Mouse (Mus musculus) bone marrow, adult 2 months (tissue): ENCODE data around the gene Gm49450. TPM values are rescaled to one million over a fixed set of nuclear protein-coding genes. Genes with fewer than 3 reads are reported as not detected.

Experiments
- H3K27ac ChIP-seq: fragments of 200-500 bp; 2 replicates; pipeline ENCODE4 v1.5.1; 2012; ENCODE audit warnings: low read depth, mild to moderate bottlenecking, control low read depth, inconsistent platforms, low read length; ENCODE audit not compliant: control insufficient read depth, poor library complexity, insufficient read depth
- H3K4me1 ChIP-seq: fragments of 200-500 bp; 2 replicates; pipeline ENCODE4 v1.6.1; 2011; ENCODE audit warnings: low read length; ENCODE audit not compliant: control insufficient read depth, insufficient read depth
- H3K4me3 ChIP-seq: fragments of 200-500 bp; replicated peaks from 2 replicates; pipeline ENCODE3; 2011; ENCODE audit warnings: mild to moderate bottlenecking, low read depth, low read length, control low read depth; ENCODE audit not compliant: control insufficient read depth
- CTCF ChIP-seq: fragments of 200-500 bp; IDR thresholded peaks from 2 replicates; pipeline ENCODE4 v1.5.1; 2011; ENCODE audit warnings: low read length, control low read depth; ENCODE audit not compliant: control insufficient read depth, insufficient read depth
- POLR2A ChIP-seq: fragments of 200-500 bp; IDR thresholded peaks from 2 replicates; pipeline ENCODE4 v1.6.1; 2011; ENCODE audit warnings: low read depth, mild to moderate bottlenecking, control low read depth, low read length, borderline replicate concordance; ENCODE audit not compliant: control insufficient read depth
- WGBS: fragments of 180-500 bp; shearing (Covaris S2); methylation state at CpG from one replicate; pipeline ENCODE4 v1.1.7; 2018; 5-methylcytosine and 5-hydroxymethylcytosine counted together
- polyA plus RNA-seq: library from polyadenylated mRNA; stranded (reverse); fragments of >200 nt; gene quantifications from 2 replicates; pipeline ENCODE4 v1.2.4, GENCODE M21; 2011; ENCODE audit warnings: low replicate concordance; ENCODE audit not compliant: missing spikeins, insufficient read depth, insufficient read length

Gm49450 gene
- polyA plus RNA-seq, 1 experiment: not detected

DNA sequence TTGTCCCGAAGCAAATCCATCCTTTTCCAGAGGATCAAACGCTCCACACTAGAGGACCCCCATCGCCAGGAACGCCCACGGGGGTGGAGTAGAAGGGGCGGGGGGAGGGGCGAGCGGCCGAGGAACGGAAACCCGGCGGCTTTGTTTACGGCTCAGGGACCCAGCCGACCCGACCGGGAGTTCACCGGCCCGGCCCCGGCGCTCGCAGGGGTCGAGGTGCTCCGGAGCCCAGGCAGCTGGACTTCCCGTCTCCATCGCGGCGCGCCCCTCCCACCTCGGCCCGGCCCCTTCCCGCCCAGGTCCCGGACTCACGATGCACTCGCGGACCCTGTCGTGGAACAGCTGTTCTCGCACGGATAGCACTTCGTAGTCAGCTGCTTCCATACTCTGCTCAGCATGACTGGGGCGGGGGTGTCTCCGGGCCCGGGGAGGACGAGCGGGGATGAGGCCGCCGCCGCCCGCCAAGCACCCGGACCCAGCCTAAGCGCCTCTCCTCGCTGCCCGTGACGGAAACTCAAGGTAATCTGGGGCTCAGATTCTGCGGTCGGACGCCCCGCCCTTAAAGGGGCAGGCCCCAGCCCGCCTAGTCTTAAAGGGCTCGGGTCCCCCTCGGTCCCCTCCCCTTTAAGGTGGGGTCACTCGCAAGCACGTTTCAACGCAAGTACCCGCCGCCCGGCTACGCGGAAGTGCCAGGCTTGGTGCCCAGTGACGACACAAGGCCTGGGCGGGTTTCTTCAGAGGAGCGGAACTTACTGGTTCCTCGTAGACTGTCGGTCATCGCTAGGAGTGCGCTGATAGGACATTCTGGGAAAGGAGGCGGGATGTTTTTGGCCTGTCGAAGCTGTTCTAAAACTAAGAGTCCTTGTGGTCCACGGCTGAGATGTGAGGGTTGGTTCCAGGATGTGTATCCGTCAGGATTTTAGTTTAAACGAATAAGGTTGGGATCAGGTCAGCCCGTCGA lies 35.5 kb downstream of the Gm49450 start, which contains the start of gene Lmbr1l:
Gene Lmbr1l, minus strand, starts transcription at position 694 of the 961 bp plus-strand sequence.
- TF ChIP-seq POLR2A: peak; percentile 61; the same call in 1 of the 2 replicates
- TF ChIP-seq CTCF: no peak
- no peaks in the 10 kb centered on the region for H3K4me1 ChIP-seq
- under 1% methylated on average over 82 of the region's 82 CpGs for WGBS
- peak within 1 kb of the TSS; percentile 93 for H3K4me3 ChIP-seq
- H3K27ac ChIP-seq: peak within 1 kb of the TSS; percentile 93

DNA sequence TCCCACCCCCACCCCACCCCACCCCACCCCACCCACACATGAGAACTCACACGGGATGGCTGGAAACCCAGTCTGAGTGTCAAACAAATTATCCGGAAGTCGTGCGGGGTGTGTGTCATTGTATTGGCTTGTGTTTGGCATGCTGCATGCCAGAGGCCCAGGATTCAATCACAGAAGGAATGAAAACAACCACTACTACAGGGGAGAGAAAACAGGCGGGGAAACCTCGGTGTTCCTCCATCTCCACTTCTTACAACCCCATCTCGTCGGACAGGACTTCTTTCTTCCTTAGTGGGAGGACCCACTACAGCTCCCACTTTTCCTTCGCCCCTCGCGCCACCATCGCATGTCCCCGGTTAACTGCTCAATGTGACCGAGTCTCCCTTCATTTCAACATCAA lies 36.3 kb downstream of the Gm49450 start:
- Histone ChIP-seq H3K4me3 (peak overlapping the region; percentile 93), H3K27ac (0 out of 2 replicates have a peak overlapping the region, but pooled peaks have one; percentile 93), H3K4me1 (no peaks in the 10 kb centered on the region)
- WGBS: 1% methylated on average over 14 of the region's 14 CpGs
- TF ChIP-seq POLR2A (no peak), CTCF (no peak)

GRCm38 (mm10) chr15:98916016-98916415 lies 37.3 kb downstream of the Gm49450 start:
- Histone ChIP-seq H3K4me3 (no peak overlapping the region), H3K4me1 (no peaks in the 10 kb centered on the region), H3K27ac (no peak overlapping the region)
- 94% methylated on average over 4 of the region's 4 CpGs for WGBS
- TF ChIP-seq CTCF (no peak), POLR2A (no peak)

GRCm38 (mm10) chr15:98914903-98915302 lies 38.4 kb downstream of the Gm49450 start:
- Histone ChIP-seq H3K4me3 (no peak overlapping the region), H3K4me1 (no peaks in the 10 kb centered on the region), H3K27ac (no peak overlapping the region)
- TF ChIP-seq CTCF (no peak), POLR2A (no peak)
- 73% methylated on average over 6 of the region's 6 CpGs for WGBS

GRCm38 (mm10) chr15:98904692-98905091 lies 48.7 kb downstream of the Gm49450 start:
- H3K4me1 ChIP-seq: no peaks in the 10 kb centered on the region
- WGBS: 62% methylated on average over 10 of the region's 10 CpGs
- no peak overlapping the region for H3K4me3 ChIP-seq
- TF ChIP-seq POLR2A (no peak), CTCF (peak; percentile 55)
- H3K27ac ChIP-seq: no peak overlapping the region

DNA sequence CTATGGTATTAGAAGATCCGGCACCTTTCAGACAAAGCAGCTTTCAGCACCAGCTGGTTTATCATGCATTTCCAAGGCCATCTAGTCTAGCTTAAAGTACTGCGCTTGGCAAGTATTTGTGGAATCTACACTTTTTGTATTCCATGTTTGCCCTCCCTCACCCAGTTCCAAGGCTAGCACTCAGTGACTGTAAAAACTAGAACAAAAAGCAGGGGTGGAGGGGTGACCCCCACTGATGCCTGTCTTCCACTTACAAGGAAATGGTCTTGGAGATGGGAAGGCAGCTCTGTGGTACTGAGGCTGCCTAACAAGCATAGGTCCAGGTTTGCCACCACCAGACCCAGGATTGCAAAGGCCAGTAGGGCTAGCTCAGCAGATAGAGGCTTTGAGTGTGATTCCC lies 50.8 kb downstream of the Gm49450 start:
- Histone ChIP-seq H3K27ac (no peak overlapping the region), H3K4me3 (no peak overlapping the region), H3K4me1 (no peaks in the 10 kb centered on the region)
- TF ChIP-seq CTCF (no peak), POLR2A (no peak)
- WGBS: 93% methylated on average over 2 of the region's 2 CpGs

DNA sequence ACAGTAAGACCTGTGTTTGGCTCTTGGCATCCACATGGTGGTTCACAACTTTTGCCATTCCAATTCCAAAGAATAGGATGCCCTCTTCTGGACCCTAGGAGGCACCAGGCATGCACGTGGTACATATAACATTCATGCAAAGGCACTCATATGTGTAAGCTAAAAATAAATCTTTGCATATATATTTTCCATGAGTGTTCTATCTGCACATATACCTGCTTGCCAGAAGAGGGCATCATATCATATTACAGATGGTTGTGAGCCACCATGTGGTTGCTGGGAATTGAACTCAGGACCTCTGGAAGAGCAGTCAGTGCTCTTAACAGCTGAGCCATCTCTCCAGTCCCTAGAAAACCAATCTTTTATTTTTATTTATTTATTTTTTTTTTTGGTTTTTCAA lies 51.8 kb downstream of the Gm49450 start:
- Histone ChIP-seq H3K4me3 (no peak overlapping the region), H3K4me1 (no peaks in the 10 kb centered on the region), H3K27ac (no peak overlapping the region)
- 51% methylated on average over 1 of the region's 1 CpGs for WGBS
- TF ChIP-seq POLR2A (no peak), CTCF (no peak)

- WGBS: 4% methylated on average over 41 of the region's 41 CpGs
- no peak within 1 kb of the TSS for H3K4me3 ChIP-seq
- TF ChIP-seq POLR2A: no peak
- no peak for TF ChIP-seq CTCF
- no peak within 1 kb of the TSS for H3K27ac ChIP-seq
- peaks cover 2% of the 10 kb centered on the region; the same call in 1 of the 2 replicates for H3K4me1 ChIP-seq
Measured at GRCm38 (mm10) chr15:98897928-98898800, 55.2 kb downstream of the Gm49450 start, which contains the start of gene Dhh. Gene Dhh (minus strand): TSS chr15:98898540.
